Mouse (Mus musculus) embryonic facial prominence, embryonic 10.5 days (tissue): ENCODE results near the gene Pla2g6. TPM values are rescaled to one million over a fixed set of nuclear protein-coding genes. Genes with fewer than 3 reads are reported as not detected.

Experiments
- DNase-seq: peaks from one replicate; pipeline ENCODE4 v3.0.0-alpha.2; 2017; ENCODE audit warnings: low spot score
- H3K27ac ChIP-seq: fragments of 300-500 bp; sonication (generic); replicated peaks from 2 replicates; pipeline ENCODE4 v1.5.1; 2016; ENCODE audit warnings: mild to moderate bottlenecking
- H3K27me3 ChIP-seq: fragments of 300-500 bp; sonication (generic); replicated peaks from 2 replicates; pipeline ENCODE4 v1.6.1; 2016; ENCODE audit warnings: low read depth, mild to moderate bottlenecking; ENCODE audit not compliant: poor library complexity, severe bottlenecking
- H3K36me3 ChIP-seq: fragments of 300-500 bp; sonication (generic); replicated peaks from 2 replicates; pipeline ENCODE4 v1.6.1; 2016; ENCODE audit warnings: mild to moderate bottlenecking, moderate library complexity
- H3K4me1 ChIP-seq: fragments of 300-500 bp; sonication (generic); 2 replicates; pipeline ENCODE4 v1.6.1; 2016
- H3K4me3 ChIP-seq: fragments of 300-500 bp; sonication (generic); 2 replicates; pipeline ENCODE4 v1.5.1; 2016; ENCODE audit warnings: mild to moderate bottlenecking, moderate library complexity
- H3K9me3 ChIP-seq: fragments of 300-500 bp; sonication (generic); 2 replicates; pipeline ENCODE4 v1.6.1; 2016; ENCODE audit warnings: mild to moderate bottlenecking
- WGBS: fragments of 180-500 bp; shearing (Covaris S2); methylation state at CpG from one replicate; pipeline ENCODE4 v1.1.7; 2016; 5-methylcytosine and 5-hydroxymethylcytosine counted together
- polyA plus RNA-seq: library from polyadenylated mRNA; unstranded; fragments of >200 nt; fragmentation: Nextera tagmentation; extraction: Ambion mirVana; gene quantifications from 2 replicates; pipeline ENCODE4 v1.2.1, GENCODE M21; 2016

The Pla2g6 gene
- polyA plus RNA-seq, 1 experiment from 2014 or later: 18.4 TPM

GRCm38 (mm10) chr15:79261095-79261725 is 67.0 kb downstream of the Pla2g6 start:
- Histone ChIP-seq H3K27ac (peak overlapping the region; percentile 82), H3K27me3 (peaks cover 81% of the 10 kb centered on the region), H3K36me3 (no peaks in the 10 kb centered on the region), H3K4me1 (peaks cover 43% of the 10 kb centered on the region), H3K4me3 (peak overlapping the region; percentile 76), H3K9me3 (no peaks in the 10 kb centered on the region)
- peak; percentile 70 for DNase-seq
- 1% methylated on average over 62 of the region's 62 CpGs for WGBS

DNA sequence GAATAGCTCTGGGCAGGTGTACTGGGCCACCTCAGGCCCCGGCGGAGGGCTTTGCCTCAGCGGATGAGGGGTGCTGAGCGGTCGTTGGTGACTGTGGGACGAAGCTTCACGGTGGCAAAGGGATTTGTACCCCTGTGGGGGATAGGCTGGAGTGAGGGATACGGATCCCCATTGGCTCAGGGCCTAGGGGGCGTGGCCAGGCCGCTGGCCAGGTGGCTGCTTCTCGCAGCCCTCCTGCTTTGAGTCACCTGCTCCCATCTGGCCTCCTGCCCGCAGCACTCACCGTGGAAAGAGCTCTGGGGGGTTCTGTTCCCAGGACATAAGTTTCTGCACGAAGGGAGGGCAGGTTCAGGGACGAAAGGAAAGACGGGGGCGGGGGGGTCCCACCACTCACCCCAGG is 69.7 kb downstream of the Pla2g6 start:
- WGBS: 32% methylated on average over 17 of the region's 17 CpGs
- peaks cover 76% of the 10 kb centered on the region for H3K27me3 ChIP-seq

DNA sequence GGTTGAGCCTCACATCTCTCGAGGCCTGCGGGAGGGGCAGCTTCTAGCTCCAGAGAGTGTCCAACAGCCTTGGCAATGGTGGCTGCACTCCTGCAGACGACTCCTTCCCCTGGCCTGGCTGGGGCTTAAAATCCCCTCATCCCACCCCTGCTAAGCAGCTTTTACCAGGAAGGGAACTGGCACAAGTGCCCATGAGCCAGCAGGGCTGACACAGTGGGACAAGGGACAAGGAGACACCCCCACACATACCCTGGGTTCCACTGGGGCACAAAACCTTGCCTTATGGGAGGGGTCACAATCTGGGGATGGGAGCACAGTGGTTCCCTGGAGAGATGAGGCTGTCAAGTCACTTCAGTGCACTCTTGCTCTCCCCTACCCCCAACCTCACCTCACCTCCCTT is 73.5 kb downstream of the Pla2g6 start, which contains the start of gene Slc16a8:
Slc16a8 (minus strand) TSS at position 101 of the 400 bp plus-strand sequence.
- no peaks in the 10 kb centered on the region for H3K9me3 ChIP-seq
- no peak within 1 kb of the TSS for H3K27ac ChIP-seq
- DNase-seq: no peak
- H3K4me3 ChIP-seq: no peak within 1 kb of the TSS
- H3K36me3 ChIP-seq: peaks cover 1% of the 10 kb centered on the region; the same call in 1 of the 2 replicates
- whole genome bisulfite sequencing: 24% methylated on average over 3 of the region's 3 CpGs
- peaks cover 55% of the 10 kb centered on the region for H3K4me1 ChIP-seq
- H3K27me3 ChIP-seq: peaks cover 76% of the 10 kb centered on the region

More for the DNA sequence above, 69.7 kb downstream of the Pla2g6 start:
- H3K4me3 ChIP-seq: 0 out of 2 replicates have a peak overlapping the region, but pooled peaks have one; percentile 6
- peaks cover 52% of the 10 kb centered on the region for H3K4me1 ChIP-seq
- no peaks in the 10 kb centered on the region for H3K9me3 ChIP-seq
- no peak for DNase-seq
- no peak overlapping the region for H3K27ac ChIP-seq
- H3K36me3 ChIP-seq: no peaks in the 10 kb centered on the region

DNA sequence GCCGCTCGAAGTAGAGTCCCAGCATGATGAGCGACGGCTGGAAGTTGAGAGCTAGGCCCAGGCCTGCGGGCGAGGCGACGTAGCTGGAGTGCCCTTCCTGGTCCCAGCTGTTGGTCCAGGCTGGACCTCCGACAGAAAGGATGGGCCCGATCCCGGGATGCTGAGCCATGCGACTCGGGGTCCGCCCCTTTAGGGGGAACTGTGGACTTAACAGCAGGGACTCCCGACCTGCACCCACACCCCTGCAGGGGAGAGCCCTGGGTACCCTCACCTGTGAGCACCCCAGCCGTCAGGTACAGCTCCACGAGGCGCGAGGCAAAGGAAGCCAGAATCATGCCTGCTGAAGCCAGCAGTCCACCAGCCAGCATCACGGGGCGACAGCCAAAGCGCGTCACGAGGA is 75.6 kb downstream of the Pla2g6 start:
- Histone ChIP-seq H3K4me3 (peak overlapping the region; percentile 57), H3K4me1 (peaks cover 39% of the 10 kb centered on the region), H3K27ac (peak overlapping the region; percentile 75), H3K27me3 (peaks cover 69% of the 10 kb centered on the region), H3K36me3 (peaks cover 22% of the 10 kb centered on the region), H3K9me3 (no peaks in the 10 kb centered on the region)
- DNase-seq: peak; percentile 57
- WGBS: 32% methylated on average over 24 of the region's 24 CpGs

- WGBS: 3% methylated on average over 61 of the region's 61 CpGs
- H3K27me3 ChIP-seq: peaks cover 69% of the 10 kb centered on the region
These were observed 76.3 kb downstream of the Pla2g6 start for GRCm38 (mm10) chr15:79251781-79252491.

GRCm38 (mm10) chr15:79251168-79251567 is 77.0 kb downstream of the Pla2g6 start:
- Histone ChIP-seq H3K4me3 (peak overlapping the region; percentile 57; the same call in 1 of the 2 replicates), H3K36me3 (peaks cover 34% of the 10 kb centered on the region), H3K4me1 (peaks cover 39% of the 10 kb centered on the region), H3K27me3 (peaks cover 69% of the 10 kb centered on the region), H3K27ac (no peak overlapping the region), H3K9me3 (no peaks in the 10 kb centered on the region)
- no peak for DNase-seq
- 55% methylated on average over 7 of the region's 7 CpGs for WGBS

More at GRCm38 (mm10) chr15:79251781-79252491, 76.3 kb downstream of the Pla2g6 start:
- Histone ChIP-seq H3K9me3 (no peaks in the 10 kb centered on the region), H3K4me3 (peak overlapping the region; percentile 57), H3K36me3 (peaks cover 26% of the 10 kb centered on the region), H3K4me1 (peaks cover 39% of the 10 kb centered on the region), H3K27ac (peak overlapping the region; percentile 75)
- DNase-seq: peak; percentile 61

DNA sequence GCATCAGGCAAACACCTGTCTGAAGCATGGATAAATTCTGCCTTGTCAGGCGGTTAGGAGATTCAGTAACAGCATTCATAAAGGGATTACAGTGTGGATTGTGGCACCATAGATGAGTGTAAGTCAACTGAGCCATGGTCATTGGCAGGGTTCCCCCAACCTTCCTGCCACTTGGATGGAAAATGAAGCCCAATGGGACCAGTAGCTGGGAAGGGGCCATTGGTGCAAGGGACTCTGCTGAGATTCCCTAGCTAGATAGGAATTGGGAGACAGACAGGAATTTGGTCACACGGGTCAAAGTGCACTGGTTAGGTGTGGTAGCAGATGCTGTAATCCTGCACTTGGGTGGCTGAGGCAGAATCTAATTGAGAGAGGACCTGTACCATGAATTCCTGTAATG is 78.0 kb downstream of the Pla2g6 start:
- Histone ChIP-seq H3K4me3 (no peak overlapping the region), H3K27me3 (peaks cover 64% of the 10 kb centered on the region), H3K4me1 (peaks cover 36% of the 10 kb centered on the region), H3K36me3 (peaks cover 43% of the 10 kb centered on the region), H3K27ac (no peak overlapping the region), H3K9me3 (no peaks in the 10 kb centered on the region)
- WGBS: 86% methylated on average over 2 of the region's 2 CpGs
- DNase-seq: no peak

GRCm38 (mm10) chr15:79245321-79245720 is 82.9 kb downstream of the Pla2g6 start:
- H3K27ac ChIP-seq: 0 out of 2 replicates have a peak overlapping the region, but pooled peaks have one; percentile 21
- peaks cover 15% of the 10 kb centered on the region for H3K27me3 ChIP-seq
- DNase-seq: no peak
- 96% methylated on average over 3 of the region's 3 CpGs for WGBS
- H3K4me3 ChIP-seq: no peak overlapping the region
- no peaks in the 10 kb centered on the region for H3K9me3 ChIP-seq
- H3K4me1 ChIP-seq: peaks cover 15% of the 10 kb centered on the region
- H3K36me3 ChIP-seq: peaks cover 81% of the 10 kb centered on the region

- Histone ChIP-seq H3K27ac (peak overlapping the region; percentile 30; the same call in 1 of the 2 replicates), H3K27me3 (peaks cover 6% of the 10 kb centered on the region; the same call in 1 of the 2 replicates), H3K4me3 (no peak overlapping the region), H3K36me3 (peaks cover 86% of the 10 kb centered on the region), H3K9me3 (no peaks in the 10 kb centered on the region), H3K4me1 (peaks cover 15% of the 10 kb centered on the region)
- no peak for DNase-seq
- WGBS: 75% methylated on average over 7 of the region's 7 CpGs
These were observed 83.9 kb downstream of the Pla2g6 start for GRCm38 (mm10) chr15:79244071-79244893.

GRCm38 (mm10) chr15:79243234-79244042 is 84.8 kb downstream of the Pla2g6 start:
- 29% methylated on average over 10 of the region's 10 CpGs for WGBS
- Histone ChIP-seq H3K36me3 (peaks cover 86% of the 10 kb centered on the region), H3K4me3 (no peak overlapping the region)

GRCm38 (mm10) chr15:79242574-79243233 is 85.5 kb downstream of the Pla2g6 start:
- Histone ChIP-seq H3K36me3 (peaks cover 86% of the 10 kb centered on the region), H3K4me1 (peaks cover 15% of the 10 kb centered on the region), H3K27ac (no peak overlapping the region)

More at GRCm38 (mm10) chr15:79243234-79244042, 84.8 kb downstream of the Pla2g6 start:
- Histone ChIP-seq H3K9me3 (no peaks in the 10 kb centered on the region), H3K27ac (no peak overlapping the region; the same call in 1 of the 2 replicates), H3K27me3 (no peaks in the 10 kb centered on the region), H3K4me1 (peaks cover 15% of the 10 kb centered on the region)
- DNase-seq: peak; percentile 96

More at GRCm38 (mm10) chr15:79242574-79243233, 85.5 kb downstream of the Pla2g6 start:
- H3K4me3 ChIP-seq: no peak overlapping the region
- H3K27me3 ChIP-seq: no peaks in the 10 kb centered on the region
- H3K9me3 ChIP-seq: no peaks in the 10 kb centered on the region
- 72% methylated on average over 13 of the region's 13 CpGs for WGBS
- DNase-seq: no peak
